Mouse (Mus musculus) layer of hippocampus, adult 2 months (tissue): ENCODE measurements around the gene Map4k3. TPM values are rescaled to one million over a fixed set of nuclear protein-coding genes. Genes with fewer than 3 reads are reported as not detected.

ENCODE experiments used
- DNase-seq, 2 experiments: peaks; one replicate each; pipeline ENCODE4 v3.0.0; 2022; ENCODE audit warnings: low spot score in 2 of 2
- H3K27ac ChIP-seq: fragments of 200-600 bp; 2 replicates; pipeline ENCODE4 v1.8.1; 2022
- H3K4me3 ChIP-seq: fragments of 200-600 bp; 2 replicates; pipeline ENCODE4 v1.8.1; 2022; ENCODE audit warnings: mild to moderate bottlenecking
- CTCF ChIP-seq: fragments of 200-600 bp; conservative IDR thresholded peaks from 2 replicates; pipeline ENCODE4 v1.8.1; 2022; ENCODE audit warnings: antibody characterized with exemption, mild to moderate bottlenecking, moderate library complexity
- total RNA-seq, 2 experiments: library from RNA; stranded (reverse); gene quantifications; 2 replicates each; pipeline ENCODE4 v1.2.3; 2021

The Map4k3 gene
- total RNA-seq, 2 experiments from 2014 or later: 92.9 to 94.1 TPM

- no peak for TF ChIP-seq CTCF
- DNase-seq: no peak
- Histone ChIP-seq H3K27ac (peak overlapping the region; percentile 43; the same call in 1 of the 2 replicates), H3K4me3 (no peak overlapping the region)
These were observed 66.4 kb downstream of the Map4k3 start for GRCm38 (mm10) chr17:80661896-80662295.

- DNase-seq: no peak
- Histone ChIP-seq H3K4me3 (no peak overlapping the region), H3K27ac (peak overlapping the region; percentile 43; the same call in 1 of the 2 replicates)
- no peak for TF ChIP-seq CTCF
These were observed 67.4 kb downstream of the Map4k3 start for GRCm38 (mm10) chr17:80660707-80661380.

- no peak for DNase-seq
- peak overlapping the region; percentile 43; the same call in 1 of the 2 replicates for H3K27ac ChIP-seq
- TF ChIP-seq CTCF: no peak
- H3K4me3 ChIP-seq: no peak overlapping the region
These were observed 68.1 kb downstream of the Map4k3 start for GRCm38 (mm10) chr17:80660234-80660633.

DNA sequence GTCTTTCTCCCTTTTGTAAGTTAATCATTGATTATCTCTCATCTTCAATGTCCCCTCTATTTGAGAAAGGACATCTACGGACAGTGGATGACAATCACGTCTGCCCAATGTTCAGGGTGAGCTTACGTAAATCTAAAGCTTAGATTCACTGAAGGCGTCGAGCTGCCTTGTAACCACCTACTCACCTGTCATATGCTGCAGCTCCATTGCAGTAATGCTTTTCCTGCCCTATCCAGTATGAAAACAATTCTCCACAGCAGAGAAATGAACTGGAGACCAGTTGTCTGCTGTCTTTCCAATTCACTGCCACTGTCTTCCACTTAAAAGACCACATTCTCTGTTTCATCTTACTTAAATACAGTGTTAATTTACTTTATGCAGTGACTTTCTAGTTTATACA, 68.5 kb downstream of the Map4k3 start:
- no peak for TF ChIP-seq CTCF
- H3K27ac ChIP-seq: peak overlapping the region; percentile 43; the same call in 1 of the 2 replicates

DNA sequence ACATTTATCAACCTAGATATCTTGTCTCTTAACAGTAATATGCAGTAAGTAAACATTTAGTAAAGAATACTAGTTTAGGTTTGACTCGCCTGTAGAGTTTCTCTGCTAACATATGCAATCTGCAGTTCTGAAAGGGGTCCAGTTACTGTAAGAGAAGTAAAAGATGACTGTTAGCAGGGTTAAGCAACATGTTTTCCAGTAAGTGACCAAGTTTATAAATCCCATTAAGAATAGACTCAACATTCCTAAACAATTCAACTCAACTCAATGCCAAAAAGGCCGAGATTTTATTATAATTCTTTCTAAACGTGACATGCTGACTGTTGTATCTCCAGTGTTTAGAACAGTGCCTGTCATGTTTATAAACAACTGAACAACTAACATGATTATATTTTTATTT, 74.0 kb downstream of the Map4k3 start:
- no peak for TF ChIP-seq CTCF
- Histone ChIP-seq H3K4me3 (no peak overlapping the region), H3K27ac (no peak overlapping the region)
- DNase-seq: no peak

More for the DNA sequence above, 68.5 kb downstream of the Map4k3 start:
- DNase-seq: no peak
- H3K4me3 ChIP-seq: no peak overlapping the region

GRCm38 (mm10) chr17:80652740-80653139, 75.5 kb downstream of the Map4k3 start:
- no peak for DNase-seq
- H3K4me3 ChIP-seq: no peak overlapping the region
- TF ChIP-seq CTCF: no peak
- no peak overlapping the region for H3K27ac ChIP-seq

DNA sequence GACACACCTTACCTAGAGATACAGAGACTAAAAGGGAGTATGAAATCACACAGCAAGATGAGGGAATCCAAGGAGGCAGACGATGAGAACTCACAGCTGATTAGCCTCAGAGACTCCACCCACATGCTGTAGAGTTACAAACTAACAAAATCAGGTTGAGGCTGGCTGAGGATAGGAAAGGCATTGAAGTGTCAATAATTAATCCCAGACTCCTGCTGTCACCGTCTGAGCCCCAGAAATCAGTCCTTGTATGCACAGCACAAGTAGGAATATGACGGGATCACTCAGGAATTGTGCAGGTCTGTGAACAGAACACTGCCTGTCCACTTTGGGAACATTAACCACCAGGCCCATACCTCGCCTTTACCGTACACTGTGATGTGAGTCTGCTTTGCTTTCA, 81.4 kb downstream of the Map4k3 start:
- Histone ChIP-seq H3K27ac (no peak overlapping the region), H3K4me3 (no peak overlapping the region)
- no peak for TF ChIP-seq CTCF
- DNase-seq: no peak

DNA sequence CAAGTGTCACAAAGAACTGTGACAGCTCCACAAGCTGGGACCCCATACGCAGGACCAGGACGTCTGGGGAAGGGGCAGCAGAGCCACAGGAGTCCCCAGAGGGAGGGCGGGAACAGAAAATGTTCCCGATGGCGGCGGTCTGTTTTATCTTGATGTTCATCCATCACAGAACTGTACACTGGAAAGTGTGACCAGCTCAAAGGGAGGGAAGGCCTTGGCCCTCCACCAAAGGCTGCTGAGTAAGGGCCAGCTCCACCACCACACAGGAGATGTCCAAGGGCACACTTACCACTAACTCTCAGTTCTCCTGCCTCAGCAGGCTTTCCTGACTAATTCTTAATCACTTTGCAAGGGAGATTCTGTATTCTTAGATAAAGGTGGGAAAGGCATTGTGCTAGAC, 82.2 kb downstream of the Map4k3 start:
- DNase-seq: no peak
- Histone ChIP-seq H3K27ac (no peak overlapping the region), H3K4me3 (no peak overlapping the region)
- no peak for TF ChIP-seq CTCF

DNA sequence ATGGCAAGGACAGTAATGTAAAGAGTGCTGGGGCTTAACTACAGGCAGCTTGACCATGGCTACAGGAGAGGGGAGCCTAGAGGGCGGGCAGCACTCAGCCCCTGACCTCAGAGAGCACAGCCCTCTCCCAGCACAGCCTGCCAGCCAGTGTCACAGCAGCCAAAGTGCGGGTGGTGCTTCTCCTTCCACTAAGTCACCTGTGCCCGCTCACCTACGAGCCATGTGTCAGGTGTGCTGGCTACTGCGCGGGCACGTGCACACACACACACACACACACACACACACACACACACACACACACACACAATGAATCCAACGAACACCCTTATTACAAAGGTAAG, 82.6 kb downstream of the Map4k3 start:
- no peak for DNase-seq
- Histone ChIP-seq H3K4me3 (no peak overlapping the region), H3K27ac (no peak overlapping the region)
- TF ChIP-seq CTCF: no peak

DNA sequence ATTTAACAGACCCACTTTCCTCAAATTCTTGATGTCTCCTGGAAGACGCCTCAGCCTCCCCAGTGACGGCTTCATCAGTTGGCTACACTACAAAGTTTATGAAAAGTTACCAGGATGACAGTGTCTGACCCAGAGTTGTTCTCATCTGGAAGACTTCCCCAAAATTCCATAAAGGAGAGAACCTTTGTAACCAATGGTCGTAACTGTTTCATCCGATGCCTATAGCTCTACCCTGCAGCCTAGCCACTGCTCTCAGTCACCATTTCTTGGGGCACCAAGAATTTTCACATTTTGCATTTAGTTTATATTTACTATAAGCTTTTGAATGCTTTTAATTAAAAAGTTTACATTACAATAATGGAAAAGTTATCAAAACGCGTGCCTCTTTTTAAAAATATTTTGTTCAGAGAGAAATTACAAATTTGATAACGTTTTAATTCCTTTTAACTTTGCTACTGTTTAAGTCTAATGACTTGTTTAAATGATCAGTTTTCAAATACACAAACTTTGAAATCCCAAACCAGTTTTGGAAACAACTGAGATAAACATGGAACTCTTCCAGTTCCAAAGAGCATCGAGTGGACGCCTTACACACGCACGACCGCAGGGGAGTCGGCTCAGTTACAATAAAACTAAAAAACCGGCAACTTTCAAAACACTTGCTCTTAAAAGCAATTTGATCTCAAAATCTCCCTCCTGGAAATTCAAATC, 83.1 kb downstream of the Map4k3 start:
- TF ChIP-seq CTCF: no peak
- DNase-seq: no peak
- Histone ChIP-seq H3K4me3 (no peak overlapping the region), H3K27ac (no peak overlapping the region)

- DNase-seq: no peak
- no peak overlapping the region for H3K4me3 ChIP-seq
- no peak for TF ChIP-seq CTCF
- H3K27ac ChIP-seq: no peak overlapping the region
These were observed 83.7 kb downstream of the Map4k3 start for GRCm38 (mm10) chr17:80644567-80644966.

GRCm38 (mm10) chr17:80638121-80638520, 90.2 kb downstream of the Map4k3 start:
- Histone ChIP-seq H3K4me3 (no peak overlapping the region), H3K27ac (peak overlapping the region; percentile 48)
- no peak for DNase-seq
- no peak for TF ChIP-seq CTCF

DNA sequence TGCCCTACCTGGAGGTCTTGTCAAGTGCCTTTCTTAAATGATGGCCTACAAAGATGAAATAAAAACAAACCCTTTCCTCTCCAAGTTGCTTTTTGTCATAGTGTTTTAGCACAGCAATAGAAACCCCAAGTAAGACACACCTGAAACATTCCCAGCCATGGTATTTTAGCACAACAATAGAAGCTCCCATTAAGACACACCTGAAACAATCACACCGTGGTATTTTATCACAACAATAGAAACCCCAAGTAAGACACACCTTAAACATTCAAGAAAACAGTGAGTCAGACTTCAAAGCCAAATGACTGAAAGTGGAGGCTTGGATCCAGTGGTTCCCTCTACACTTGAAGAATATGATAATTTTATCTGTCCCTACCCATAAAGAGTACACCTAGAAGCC, 92.5 kb downstream of the Map4k3 start:
- no peak for DNase-seq
- H3K27ac ChIP-seq: no peak overlapping the region
- TF ChIP-seq CTCF: no peak

GRCm38 (mm10) chr17:80632846-80633245, 95.4 kb downstream of the Map4k3 start:
- TF ChIP-seq CTCF: 0 out of 2 replicates have a peak, but pooled peaks have one; percentile 19
- Histone ChIP-seq H3K27ac (no peak overlapping the region), H3K4me3 (no peak overlapping the region)
- no peak for DNase-seq

More for the DNA sequence above, 92.5 kb downstream of the Map4k3 start:
- H3K4me3 ChIP-seq: no peak overlapping the region
